Mouse (Mus musculus) spleen, postnatal 36 days (tissue): ENCODE results near the gene Pskh1.

Experiments
- DNase-seq, 2 experiments: peaks; one replicate each; pipeline ENCODE4 v3.0.0; 2022; ENCODE audit warnings: low spot score in 2 of 2, mixed read lengths in 1 of 2

The Pskh1 gene

DNA sequence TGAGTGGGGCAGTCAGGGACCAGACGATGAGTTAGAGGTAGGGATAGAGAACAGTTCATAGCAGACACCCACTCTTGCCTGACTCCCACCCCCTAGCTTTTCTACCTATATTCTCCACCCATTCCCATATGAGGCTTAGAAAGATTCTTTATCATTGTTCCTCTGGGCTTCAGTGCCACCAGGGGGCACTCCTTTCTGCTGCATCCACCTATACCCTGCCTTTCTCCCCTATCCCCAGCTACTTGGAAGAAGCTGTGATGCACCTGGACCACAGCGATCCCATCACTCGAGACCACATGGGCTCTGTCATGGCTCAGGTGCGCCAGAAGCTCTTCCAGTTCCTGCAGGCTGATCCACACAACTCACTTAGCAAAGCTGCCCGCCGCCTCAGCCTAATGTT, 7.8 kb upstream of the Pskh1 start:
- DNase-seq, result no peak

- no peak for DNase-seq
These were observed 6.9 kb upstream of the Pskh1 start, which contains the start of gene Nrn1l for GRCm38 (mm10) chr8:105893339-105893738. Nrn1l (plus strand) TSS chr8:105893567.

GRCm38 (mm10) chr8:105897801-105898480, 2.3 kb upstream of the Pskh1 start:
- no peak for DNase-seq

GRCm38 (mm10) chr8:105900941-105901616, 838 bp downstream of the Pskh1 start:
- DNase-seq, result peak in 1 of 2 experiments; percentile 25

- no peak for DNase-seq
These were observed 19.1 kb downstream of the Pskh1 start for GRCm38 (mm10) chr8:105919390-105919789.

DNA sequence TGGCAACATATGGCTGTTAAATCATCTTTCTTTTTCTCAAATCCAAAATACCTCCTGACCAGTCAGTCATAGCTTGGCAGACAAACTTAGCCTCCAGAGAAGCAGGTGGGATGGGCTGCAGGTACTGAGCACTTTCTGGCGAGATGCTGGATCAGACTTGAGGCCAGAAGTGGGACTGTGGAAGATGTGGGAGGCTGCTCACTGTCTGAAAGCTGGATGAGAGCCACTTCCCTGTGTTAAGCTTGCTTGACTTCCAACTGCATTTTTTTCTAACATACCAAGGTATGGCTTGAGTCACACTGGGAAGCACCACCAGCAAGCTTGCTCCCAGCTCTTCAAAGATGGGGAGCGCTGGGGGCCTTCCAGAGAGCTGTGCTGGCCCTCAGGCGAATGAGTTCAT, 24.9 kb downstream of the Pskh1 start:
- no peak for DNase-seq

GRCm38 (mm10) chr8:105930602-105931001, 30.4 kb downstream of the Pskh1 start:
- peak; percentile 73 to 78 for DNase-seq

DNA sequence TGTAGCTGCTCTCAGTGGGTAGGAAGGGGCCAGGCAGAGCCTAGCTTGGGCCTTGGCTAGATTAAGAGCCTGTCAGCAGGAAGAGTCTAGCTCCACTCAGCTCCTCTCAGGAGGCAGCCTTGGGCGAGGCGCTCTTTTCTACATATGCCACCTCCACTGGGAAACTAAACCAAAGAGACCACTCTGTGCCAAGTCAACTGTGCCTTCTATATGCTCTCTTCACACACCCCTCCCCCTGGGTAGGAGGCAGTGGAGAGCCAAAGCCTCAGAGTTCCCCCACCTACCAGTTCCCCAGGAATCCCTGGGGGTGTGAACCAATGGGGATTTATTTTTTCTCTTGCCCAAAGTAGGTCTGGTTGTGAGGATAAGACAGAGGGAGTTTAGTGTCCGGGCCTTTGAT, 31.0 kb downstream of the Pskh1 start:
- no peak for DNase-seq

- DNase-seq, result no peak
These were observed 32.3 kb downstream of the Pskh1 start for GRCm38 (mm10) chr8:105932525-105932924.

GRCm38 (mm10) chr8:105933762-105934161, 33.5 kb downstream of the Pskh1 start, which contains the start of gene Ctrl:
Ctrl (minus strand) TSS chr8:105933862.
- DNase-seq, result no peak

- no peak for DNase-seq
These were observed 34.9 kb downstream of the Pskh1 start for GRCm38 (mm10) chr8:105935105-105935504.

- DNase-seq, result no peak
These were observed 35.8 kb downstream of the Pskh1 start for GRCm38 (mm10) chr8:105935863-105936603.

DNA sequence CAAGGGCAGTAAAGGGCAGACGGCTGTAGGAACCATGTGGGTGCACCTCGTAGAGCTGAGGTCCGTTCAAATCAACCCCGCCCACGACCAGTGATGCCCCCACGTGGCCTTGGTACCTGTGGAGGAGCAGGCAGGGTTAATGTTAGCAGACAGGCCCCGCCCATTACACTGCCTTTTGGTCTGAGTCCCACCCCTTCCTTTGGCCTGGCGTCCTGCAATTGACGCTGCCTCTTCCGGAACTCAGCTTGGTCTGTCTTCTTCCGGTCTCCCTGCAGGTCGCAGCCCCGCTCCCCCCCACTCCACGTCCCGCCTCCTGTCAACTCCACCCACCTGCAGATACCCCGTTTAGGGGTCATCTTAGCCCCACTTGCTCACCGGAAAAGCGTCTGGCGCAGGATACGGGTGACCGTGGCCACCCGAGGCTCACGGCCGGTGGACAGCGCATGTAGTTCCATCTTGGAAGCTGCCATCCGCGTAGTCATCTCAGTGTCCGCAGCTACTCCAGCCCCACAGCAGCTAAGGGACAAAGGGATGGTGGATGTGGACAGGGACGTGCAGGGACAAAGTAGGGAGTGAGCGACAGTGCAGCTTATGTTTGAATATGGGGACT, 36.7 kb downstream of the Pskh1 start:
- DNase-seq, result peak; percentile 91

DNA sequence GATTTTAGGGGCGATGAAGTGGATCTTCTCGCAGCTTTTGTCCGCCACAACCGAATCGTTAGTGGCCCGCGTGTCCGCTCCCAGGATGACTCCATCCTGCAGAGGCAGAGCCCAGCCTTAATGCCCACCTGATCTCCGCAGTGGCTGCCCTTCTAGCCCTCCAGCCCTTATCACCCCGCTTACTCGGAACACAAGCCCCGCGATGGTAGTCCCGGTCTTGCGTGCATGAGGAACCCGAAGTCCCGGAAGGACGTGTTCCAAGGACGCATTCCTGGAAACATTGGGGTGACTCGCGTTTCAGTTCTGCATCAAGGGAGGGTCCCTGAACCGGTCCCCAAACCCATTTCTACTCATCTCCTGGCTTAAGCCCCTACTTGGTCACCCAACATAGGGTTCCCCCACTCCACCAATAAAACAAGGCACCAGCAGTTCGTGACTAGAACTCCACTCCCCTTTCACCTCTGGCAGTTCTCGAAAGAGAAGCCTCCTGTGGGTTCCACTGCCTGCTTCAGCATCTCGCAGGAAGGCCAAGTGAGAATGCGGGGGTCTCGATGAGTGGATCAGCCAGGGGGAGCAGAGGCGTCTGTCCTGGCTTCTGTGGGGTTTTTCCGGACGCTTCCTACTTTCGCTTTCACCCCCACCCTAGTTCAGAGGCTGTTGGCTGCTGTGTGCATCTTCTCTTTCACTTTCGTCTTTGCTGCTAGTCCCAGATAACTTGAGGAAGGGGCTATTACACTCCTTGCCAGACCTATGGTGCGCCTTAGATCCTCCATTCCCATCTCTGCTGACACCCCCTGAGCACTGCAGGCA, 37.5 kb downstream of the Pskh1 start:
- DNase-seq, result peak; percentile 67 to 70

- peak in 1 of 2 experiments; percentile 47 for DNase-seq
These were observed 38.0 kb downstream of the Pskh1 start, which contains the start of gene Psmb10 for GRCm38 (mm10) chr8:105938306-105938669. Psmb10 (minus strand) TSS chr8:105938444.

DNA sequence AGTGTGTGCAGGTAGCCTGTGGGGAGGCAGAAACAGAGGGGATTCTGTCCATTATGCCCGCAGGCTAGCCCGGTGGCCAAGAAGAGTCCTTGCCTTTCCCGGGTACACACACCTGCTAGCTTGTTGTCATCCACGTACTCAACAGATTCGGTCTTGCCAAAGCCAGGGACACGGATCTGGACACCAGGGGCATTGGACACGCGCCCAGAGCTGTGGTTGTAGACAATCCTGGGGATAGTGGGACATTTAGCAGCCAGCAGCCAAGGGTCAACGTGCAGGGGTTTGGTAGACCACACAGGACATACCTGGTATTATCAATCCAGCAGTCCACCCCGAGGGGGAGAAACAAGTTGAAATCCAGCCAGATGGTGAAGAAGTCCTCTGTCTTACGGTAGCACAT, 41.8 kb downstream of the Pskh1 start:
- DNase-seq, result no peak

GRCm38 (mm10) chr8:105942542-105942941, 42.3 kb downstream of the Pskh1 start:
- no peak for DNase-seq

- DNase-seq, result no peak
These were observed 43.1 kb downstream of the Pskh1 start, which contains the start of gene Lcat for GRCm38 (mm10) chr8:105943321-105943739. Lcat (minus strand) TSS chr8:105943382.

DNA sequence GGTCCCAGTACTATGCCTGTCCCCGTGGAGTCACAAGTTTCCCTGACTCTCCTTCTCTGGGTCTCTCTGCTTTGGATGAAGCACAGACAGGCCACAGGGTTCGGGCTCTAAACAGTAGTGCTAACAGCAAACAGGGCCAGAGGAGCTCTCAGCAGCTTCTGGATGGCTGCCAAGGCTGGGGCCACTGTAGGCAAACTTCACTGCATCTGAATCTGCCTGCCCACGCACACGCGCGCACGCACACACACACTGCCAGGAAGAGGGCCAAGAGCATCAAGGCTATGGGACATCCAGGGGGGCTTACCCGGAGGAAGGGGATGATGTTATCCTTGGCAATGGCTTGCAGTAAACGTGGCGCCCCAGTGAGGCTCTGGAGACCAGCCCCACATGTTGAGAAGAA, 49.1 kb downstream of the Pskh1 start:
- no peak for DNase-seq

- DNase-seq, result no peak
These were observed 50.9 kb downstream of the Pskh1 start for GRCm38 (mm10) chr8:105951057-105951659.

DNA sequence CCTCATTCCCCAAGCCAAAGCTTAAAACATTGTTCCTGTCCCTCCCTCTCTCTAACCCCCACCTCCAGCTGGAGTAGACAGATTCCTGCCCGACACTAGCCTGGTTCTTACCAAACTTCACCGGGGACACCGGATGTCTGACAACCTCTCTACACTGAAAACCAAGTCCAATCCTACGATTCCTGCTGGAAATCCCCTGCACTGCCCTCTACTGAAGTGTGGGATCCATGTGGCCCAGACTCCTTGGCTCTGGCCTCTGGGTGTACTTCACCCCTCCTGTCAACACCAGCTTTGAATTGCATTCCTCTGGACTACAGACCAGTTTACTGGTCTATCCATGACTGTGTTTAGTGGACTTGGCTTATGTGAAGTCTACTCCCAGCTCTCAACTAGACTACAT, 56.3 kb downstream of the Pskh1 start:
- DNase-seq, result no peak
